Mouse (Mus musculus): ENCODE data around the gene Gm20503.

The Gm20503 gene

GRCm38 (mm10) chr4:59002948-59003805 lies at the start of gene Gm20503:
Gene Gm20503, plus strand, starts transcription at chr4:59003210.
- peak; percentile 87 to 91 for DNase-seq (ENCODE audit: low spot score in 2 of 2)

- DNase-seq (ENCODE audit: low spot score in 2 of 2) = no peak
Observed at GRCm38 (mm10) chr4:58961719-58962118, 41.3 kb upstream of the Gm20503 start.

- DNase-seq (ENCODE audit: low spot score in 2 of 2) = no peak
Observed at GRCm38 (mm10) chr4:58963271-58963670, 39.7 kb upstream of the Gm20503 start.

- DNase-seq (ENCODE audit: low spot score in 2 of 2) = no peak
Observed at GRCm38 (mm10) chr4:58965136-58965535, 37.9 kb upstream of the Gm20503 start.

- DNase-seq (ENCODE audit: low spot score in 2 of 2) = no peak
Observed at GRCm38 (mm10) chr4:58970678-58971077, 32.3 kb upstream of the Gm20503 start.

- no peak for DNase-seq (ENCODE audit: low spot score in 2 of 2)
Observed at GRCm38 (mm10) chr4:58975711-58976110, 27.3 kb upstream of the Gm20503 start.

- no peak for DNase-seq (ENCODE audit: low spot score in 2 of 2)
Observed at GRCm38 (mm10) chr4:58981421-58981820, 21.6 kb upstream of the Gm20503 start.

GRCm38 (mm10) chr4:58982806-58983205 lies 20.2 kb upstream of the Gm20503 start:
- no peak for DNase-seq (ENCODE audit: low spot score in 2 of 2)

- DNase-seq (ENCODE audit: low spot score in 2 of 2) = peak; percentile 72 to 78
Observed at GRCm38 (mm10) chr4:58985157-58985648, 17.8 kb upstream of the Gm20503 start.

GRCm38 (mm10) chr4:58986540-58987190 lies 16.3 kb upstream of the Gm20503 start, which contains the start of gene Ptgr1:
Gene Ptgr1, minus strand, starts transcription at chr4:58987119.
- DNase-seq (ENCODE audit: low spot score in 2 of 2) = peak; percentile 77

- no peak for DNase-seq (ENCODE audit: low spot score in 2 of 2)
Observed at GRCm38 (mm10) chr4:58989303-58989898, 13.6 kb upstream of the Gm20503 start.

GRCm38 (mm10) chr4:58990609-58991434 lies 12.2 kb upstream of the Gm20503 start:
- no peak for DNase-seq (ENCODE audit: low spot score in 2 of 2)

GRCm38 (mm10) chr4:58992195-58992594 lies 10.8 kb upstream of the Gm20503 start:
- DNase-seq (ENCODE audit: low spot score in 2 of 2) = no peak

- DNase-seq (ENCODE audit: low spot score in 2 of 2) = no peak
Observed at GRCm38 (mm10) chr4:58994762-58995161, 8.2 kb upstream of the Gm20503 start, which contains the start of gene Dnajc25. Gene Dnajc25, plus strand, starts transcription at chr4:58995062.

GRCm38 (mm10) chr4:58995251-58995693 lies 7.7 kb upstream of the Gm20503 start:
- DNase-seq (ENCODE audit: low spot score in 2 of 2) = no peak

GRCm38 (mm10) chr4:58997081-58997480 lies 5.9 kb upstream of the Gm20503 start:
- DNase-seq (ENCODE audit: low spot score in 2 of 2) = no peak

- no peak for DNase-seq (ENCODE audit: low spot score in 2 of 2)
Observed at GRCm38 (mm10) chr4:58998688-58999087, 4.3 kb upstream of the Gm20503 start.

- DNase-seq (ENCODE audit: low spot score in 2 of 2) = peak; percentile 74 to 84
Observed at GRCm38 (mm10) chr4:58999686-59000085, 3.3 kb upstream of the Gm20503 start.

- no peak for DNase-seq (ENCODE audit: low spot score in 2 of 2)
Observed at GRCm38 (mm10) chr4:59000614-59001013, 2.4 kb upstream of the Gm20503 start.

GRCm38 (mm10) chr4:59003806-59004200 lies 793 bp downstream of the Gm20503 start:
- no peak for DNase-seq (ENCODE audit: low spot score in 2 of 2)

GRCm38 (mm10) chr4:59006211-59006610 lies 3.2 kb downstream of the Gm20503 start:
- no peak for DNase-seq (ENCODE audit: low spot score in 2 of 2)

Data from frontal cortex, postnatal 36 days (tissue).